Mouse (Mus musculus) stomach, postnatal 0 days (tissue): ENCODE measurements around the gene Stard5. TPM values are rescaled to one million over a fixed set of nuclear protein-coding genes. Genes with fewer than 3 reads are reported as not detected.

Experiments used
- ATAC-seq: fragments of 200-750 bp; cut with Nextera tagmentation; 2 replicates; pipeline ENCODE4 v1.8.0; 2017; ENCODE audit not compliant: low FRiP score, low TSS enrichment
- DNase-seq: peaks from one replicate; pipeline ENCODE4 v3.0.0-alpha.2; 2016; ENCODE audit warnings: low spot score
- H3K27ac ChIP-seq: fragments of 300-500 bp; sonication (generic); replicated peaks from 2 replicates; pipeline ENCODE4 v1.5.1; 2014; ENCODE audit warnings: mild to moderate bottlenecking, control low read depth
- H3K27me3 ChIP-seq: fragments of 300-500 bp; sonication (generic); 2 replicates; pipeline ENCODE4 v1.6.1; 2014; ENCODE audit warnings: low read length; ENCODE audit not compliant: control insufficient read depth, insufficient read depth
- H3K36me3 ChIP-seq: fragments of 300-500 bp; sonication (generic); 2 replicates; pipeline ENCODE4 v1.6.1; 2014; ENCODE audit warnings: low read length, mixed read lengths; ENCODE audit not compliant: control insufficient read depth, insufficient read depth
- H3K4me1 ChIP-seq: fragments of 300-500 bp; sonication (generic); replicated peaks from 2 replicates; pipeline ENCODE4 v1.6.1; 2014; ENCODE audit warnings: antibody characterized with exemption; ENCODE audit not compliant: control insufficient read depth, insufficient read depth
- H3K4me2 ChIP-seq: fragments of 300-500 bp; sonication (generic); replicated peaks from 2 replicates; pipeline ENCODE4 v1.6.1; 2014; ENCODE audit warnings: low read depth, mild to moderate bottlenecking, control low read depth, moderate library complexity
- H3K4me3 ChIP-seq: fragments of 300-500 bp; sonication (generic); 2 replicates; pipeline ENCODE4 v1.5.1; 2014; ENCODE audit warnings: low read depth, low read length, control low read depth
- H3K9ac ChIP-seq: fragments of 300-500 bp; sonication (generic); 2 replicates; pipeline ENCODE4 v1.6.1; 2014; ENCODE audit warnings: mild to moderate bottlenecking, low read length, control low read depth, mixed read lengths
- H3K9me3 ChIP-seq: fragments of 300-500 bp; sonication (generic); 2 replicates; pipeline ENCODE4 v1.6.1; 2016; ENCODE audit warnings: low read length; ENCODE audit not compliant: control insufficient read depth
- CTCF ChIP-seq: IDR thresholded peaks from 2 replicates; pipeline ENCODE4 v1.5.1; 2016; ENCODE audit warnings: antibody characterized with exemption, low read depth, mild to moderate bottlenecking, moderate library complexity
- EP300 ChIP-seq: optimal IDR thresholded peaks from 2 replicates; pipeline ENCODE3; 2016; ENCODE audit warnings: antibody characterized with exemption
- WGBS: fragments of 180-500 bp; shearing (Covaris S2); extraction: QIAGEN DNeasy Blood & Tissue Kit; methylation state at CpG from one replicate; pipeline ENCODE4 v1.1.7; 2014; 5-methylcytosine and 5-hydroxymethylcytosine counted together
- polyA plus RNA-seq: library from polyadenylated mRNA; unstranded; fragments of >200 nt; fragmentation: Nextera tagmentation; extraction: Ambion mirVana; gene quantifications from 2 replicates; pipeline ENCODE4 v1.2.1, GENCODE M21; 2015

Gene Stard5
- polyA plus RNA-seq, 1 experiment from 2014 or later: 34.1 TPM

DNA sequence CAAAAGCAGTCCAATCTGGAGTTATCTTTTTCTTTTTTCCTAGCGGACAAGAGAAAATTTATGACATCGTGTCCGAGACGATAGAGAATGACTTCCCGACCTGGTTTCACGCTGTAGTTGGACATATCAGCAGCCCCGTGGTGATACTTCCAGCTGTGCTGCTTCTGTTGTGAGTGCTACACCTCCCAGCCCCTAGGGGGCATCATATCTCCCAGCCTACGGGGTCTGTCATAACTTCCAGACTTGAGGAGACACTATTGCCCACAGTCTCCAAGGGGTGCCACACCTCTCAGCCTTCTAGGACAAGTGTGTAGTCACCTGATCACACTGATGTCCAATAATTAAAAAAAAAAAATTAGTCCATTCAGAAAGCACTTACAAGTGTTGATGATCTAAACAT is 15.9 kb upstream of the Stard5 start:
- H3K9ac ChIP-seq: no peak overlapping the region
- ATAC-seq (no peak), DNase-seq (no peak)
- no peaks in the 10 kb centered on the region for H3K4me1 ChIP-seq
- no peaks in the 10 kb centered on the region for H3K27me3 ChIP-seq
- 87% methylated on average over 8 of the region's 8 CpGs for WGBS
- H3K4me2 ChIP-seq: no peak overlapping the region
- H3K4me3 ChIP-seq: no peak overlapping the region
- H3K27ac ChIP-seq: no peak overlapping the region
- H3K36me3 ChIP-seq: no peaks in the 10 kb centered on the region
- TF ChIP-seq EP300: no peak
- TF ChIP-seq CTCF: peak; percentile 26; the same call in 1 of the 2 replicates
- H3K9me3 ChIP-seq: no peaks in the 10 kb centered on the region

DNA sequence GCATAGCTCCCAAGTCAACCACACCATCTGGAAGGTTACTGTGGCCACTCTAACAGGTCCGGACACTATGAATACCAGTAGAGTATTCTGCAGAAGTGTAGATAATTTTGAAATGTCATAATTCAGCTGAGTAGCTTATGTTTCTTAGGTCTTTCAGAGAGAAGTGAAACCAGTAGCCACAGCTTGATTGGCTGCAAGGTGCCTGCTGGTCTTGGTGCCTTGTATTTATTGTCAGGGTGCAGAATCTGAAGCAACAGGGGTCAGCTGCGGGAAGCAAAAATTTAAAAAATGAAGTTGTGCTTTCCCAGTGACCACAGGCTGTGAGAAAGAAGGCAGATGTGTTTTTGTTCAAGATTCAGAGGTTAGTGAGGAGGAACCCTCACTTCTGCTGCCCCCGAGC is 15.5 kb upstream of the Stard5 start:
- WGBS: 81% methylated on average over 3 of the region's 3 CpGs
- H3K4me3 ChIP-seq: no peak overlapping the region
- no peak overlapping the region for H3K9ac ChIP-seq
- H3K27ac ChIP-seq: no peak overlapping the region
- DNase-seq (no peak), ATAC-seq (no peak)
- TF ChIP-seq CTCF: no peak
- TF ChIP-seq EP300: no peak
- H3K9me3 ChIP-seq: no peaks in the 10 kb centered on the region
- H3K36me3 ChIP-seq: no peaks in the 10 kb centered on the region
- no peaks in the 10 kb centered on the region for H3K4me1 ChIP-seq
- H3K4me2 ChIP-seq: no peak overlapping the region
- H3K27me3 ChIP-seq: no peaks in the 10 kb centered on the region

DNA sequence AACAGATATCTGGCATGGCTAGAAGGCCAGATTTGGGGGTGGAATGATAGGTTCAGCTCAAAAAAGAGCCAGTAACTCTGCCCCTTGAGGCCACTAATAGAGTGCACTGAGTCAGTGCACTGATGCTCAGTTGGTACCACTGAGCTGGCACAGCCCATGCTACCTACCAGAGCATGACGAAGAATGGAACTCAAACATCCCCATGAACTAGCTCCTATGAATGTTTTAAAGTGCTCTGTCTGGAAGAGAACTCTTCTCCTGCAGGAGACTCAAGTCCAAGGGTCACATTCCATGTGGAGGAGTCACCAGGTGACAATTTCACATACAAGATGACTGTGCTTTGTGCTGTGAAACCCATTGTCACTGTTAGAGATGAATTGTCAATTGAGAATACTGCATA is 13.1 kb upstream of the Stard5 start:
- Histone ChIP-seq H3K9ac (no peak overlapping the region), H3K4me3 (no peak overlapping the region), H3K4me2 (no peak overlapping the region), H3K27me3 (no peaks in the 10 kb centered on the region), H3K36me3 (no peaks in the 10 kb centered on the region), H3K27ac (no peak overlapping the region), H3K4me1 (no peaks in the 10 kb centered on the region), H3K9me3 (no peaks in the 10 kb centered on the region)
- DNase-seq (no peak), ATAC-seq (0 out of 2 replicates have a peak, but pooled peaks have one; percentile 29)
- no peak for TF ChIP-seq EP300
- TF ChIP-seq CTCF: no peak
- WGBS: 100% methylated on average over 1 of the region's 1 CpGs

DNA sequence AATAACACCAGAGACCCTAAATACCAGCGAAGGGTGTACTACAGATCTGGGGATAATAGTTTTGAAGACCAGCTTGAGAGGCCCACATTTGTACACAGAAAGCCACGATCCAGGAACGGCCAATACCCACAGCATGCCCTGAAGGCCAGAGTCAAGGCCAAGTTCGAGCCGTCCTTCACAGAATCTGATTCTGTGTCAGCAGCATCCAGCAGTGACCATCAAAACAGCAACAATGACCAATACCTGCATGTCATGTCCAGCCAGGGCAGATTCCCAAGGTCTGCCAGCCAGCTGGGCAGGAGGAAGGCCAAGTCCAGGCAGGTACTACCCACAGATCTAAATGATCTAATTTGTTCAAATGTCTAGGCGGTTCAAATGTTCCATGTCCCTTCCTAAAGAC is 9.2 kb upstream of the Stard5 start:
- H3K36me3 ChIP-seq: no peaks in the 10 kb centered on the region
- no peak overlapping the region for H3K27ac ChIP-seq
- TF ChIP-seq CTCF (no peak), EP300 (no peak)
- ATAC-seq (no peak), DNase-seq (no peak)
- H3K4me1 ChIP-seq: no peaks in the 10 kb centered on the region
- H3K9me3 ChIP-seq: no peaks in the 10 kb centered on the region
- H3K27me3 ChIP-seq: no peaks in the 10 kb centered on the region
- H3K9ac ChIP-seq: no peak overlapping the region
- no peak overlapping the region for H3K4me2 ChIP-seq
- 92% methylated on average over 6 of the region's 6 CpGs for WGBS
- H3K4me3 ChIP-seq: no peak overlapping the region

- no peaks in the 10 kb centered on the region for H3K4me1 ChIP-seq
- TF ChIP-seq CTCF (no peak), EP300 (no peak)
- no peak overlapping the region for H3K4me3 ChIP-seq
- DNase-seq: no peak
- H3K9me3 ChIP-seq: no peaks in the 10 kb centered on the region
- no peaks in the 10 kb centered on the region for H3K27me3 ChIP-seq
- H3K4me2 ChIP-seq: no peak overlapping the region
- no peak for ATAC-seq
- H3K27ac ChIP-seq: no peak overlapping the region
- H3K9ac ChIP-seq: no peak overlapping the region
- no peaks in the 10 kb centered on the region for H3K36me3 ChIP-seq
- 69% methylated on average over 1 of the region's 1 CpGs for WGBS
Measured at GRCm38 (mm10) chr7:83624065-83624464, 7.7 kb upstream of the Stard5 start.

DNA sequence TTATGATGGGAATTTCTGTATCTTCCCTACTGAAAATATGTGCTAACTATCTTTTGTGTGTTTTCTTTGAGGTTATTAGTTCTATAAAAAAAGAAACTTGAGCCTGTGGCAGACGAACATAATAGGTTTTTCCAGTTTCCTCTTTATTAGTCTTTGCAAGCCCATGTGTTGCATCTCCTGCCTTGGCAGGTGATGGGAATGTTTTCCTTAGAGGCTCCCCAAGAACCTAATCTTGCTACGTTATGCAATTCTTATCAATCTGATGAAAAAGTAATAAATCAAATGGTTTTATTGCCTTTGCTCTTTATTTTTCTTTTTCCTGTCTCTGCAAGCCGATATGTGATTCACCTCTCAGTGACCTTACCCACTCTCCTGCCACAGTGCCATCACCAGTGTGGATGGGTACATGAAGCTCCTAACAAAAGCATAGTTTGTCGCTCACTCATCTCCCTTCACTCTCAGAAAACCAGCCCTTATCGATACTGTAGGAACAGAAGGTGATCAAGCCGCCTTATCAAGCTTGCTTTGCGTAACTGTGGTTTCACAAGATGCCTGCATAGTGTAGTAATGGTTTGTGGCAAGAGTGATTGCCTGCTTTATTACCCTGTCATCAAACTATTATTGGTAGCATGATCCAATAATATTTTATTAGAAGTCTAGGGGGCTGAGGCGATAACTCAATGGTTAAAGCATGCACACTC is 5.1 kb upstream of the Stard5 start:
- TF ChIP-seq EP300 (no peak), CTCF (no peak)
- H3K4me2 ChIP-seq: no peak overlapping the region
- H3K9me3 ChIP-seq: no peaks in the 10 kb centered on the region
- WGBS: 67% methylated on average over 8 of the region's 8 CpGs
- H3K4me3 ChIP-seq: no peak overlapping the region
- H3K4me1 ChIP-seq: 0 out of 2 replicates have a peak, but pooled peaks cover 5% of the 10 kb centered on the region
- H3K27me3 ChIP-seq: no peaks in the 10 kb centered on the region
- ATAC-seq (peak; percentile 52), DNase-seq (no peak)
- no peaks in the 10 kb centered on the region for H3K36me3 ChIP-seq
- no peak overlapping the region for H3K9ac ChIP-seq
- 0 out of 2 replicates have a peak overlapping the region, but pooled peaks have one; percentile 56 for H3K27ac ChIP-seq
